In genomic region chr17:62253448-62253847, GRCm38 (mm10) we compare ENCODE assay signal across 18 mouse cellular contexts.
"Had no signal": no experiment of that assay in that cellular context is flagged by ENCODE, and none has a peak within 500 bp of the region (broad histone marks: within the 10 kb centered on the region; RNA-seq: fewer than 3 reads in every experiment).

No protein-coding gene starts in this region.

- H3K9me3 ChIP-seq: midbrain, embryonic 10.5 days; midbrain, embryonic 12.5 days; neural tube, embryonic 13.5 days; neural tube, embryonic 15.5 days had no signal

- ATAC-seq: midbrain, embryonic 16.5 days had no signal

- H3K27ac ChIP-seq: midbrain, embryonic 10.5 days; midbrain, embryonic 12.5 days; neural tube, embryonic 13.5 days; neural tube, embryonic 15.5 days had no signal

- H3K27me3 ChIP-seq: midbrain, embryonic 12.5 days; neural tube, embryonic 13.5 days; neural tube, embryonic 15.5 days had no signal

- H3K4me3 ChIP-seq: midbrain, embryonic 10.5 days; midbrain, embryonic 12.5 days; myocyte; neural tube, embryonic 13.5 days; neural tube, embryonic 15.5 days had no signal

- H3K9ac ChIP-seq: lung, embryonic 14.5 days; midbrain, embryonic 12.5 days; neural tube, embryonic 13.5 days; neural tube, embryonic 15.5 days had no signal

- DNase-seq: lung, embryonic 14.5 days; lung, postnatal 10 days; lung, postnatal 4 days; midbrain, embryonic 14.5 days; retina, postnatal 1 day; right cerebral cortex, adult 18-20 months; right cerebral cortex, postnatal 25 days; right cerebral cortex, postnatal 4 days; spleen, adult 18-20 months; thymus, adult 18-20 months; thymus, postnatal 14 days; thymus, postnatal 36 days had no signal

- H3K36me3 ChIP-seq: midbrain, embryonic 10.5 days; midbrain, embryonic 12.5 days; neural tube, embryonic 13.5 days; neural tube, embryonic 15.5 days had no signal

- H3K4me2 ChIP-seq: lung, embryonic 14.5 days; midbrain, embryonic 12.5 days; neural tube, embryonic 13.5 days; neural tube, embryonic 15.5 days had no signal

- H3K4me1 ChIP-seq: midbrain, embryonic 12.5 days; neural tube, embryonic 13.5 days; neural tube, embryonic 15.5 days had no signal
